ENCODE assay signal across 10 mouse cellular contexts in the genomic region with DNA sequence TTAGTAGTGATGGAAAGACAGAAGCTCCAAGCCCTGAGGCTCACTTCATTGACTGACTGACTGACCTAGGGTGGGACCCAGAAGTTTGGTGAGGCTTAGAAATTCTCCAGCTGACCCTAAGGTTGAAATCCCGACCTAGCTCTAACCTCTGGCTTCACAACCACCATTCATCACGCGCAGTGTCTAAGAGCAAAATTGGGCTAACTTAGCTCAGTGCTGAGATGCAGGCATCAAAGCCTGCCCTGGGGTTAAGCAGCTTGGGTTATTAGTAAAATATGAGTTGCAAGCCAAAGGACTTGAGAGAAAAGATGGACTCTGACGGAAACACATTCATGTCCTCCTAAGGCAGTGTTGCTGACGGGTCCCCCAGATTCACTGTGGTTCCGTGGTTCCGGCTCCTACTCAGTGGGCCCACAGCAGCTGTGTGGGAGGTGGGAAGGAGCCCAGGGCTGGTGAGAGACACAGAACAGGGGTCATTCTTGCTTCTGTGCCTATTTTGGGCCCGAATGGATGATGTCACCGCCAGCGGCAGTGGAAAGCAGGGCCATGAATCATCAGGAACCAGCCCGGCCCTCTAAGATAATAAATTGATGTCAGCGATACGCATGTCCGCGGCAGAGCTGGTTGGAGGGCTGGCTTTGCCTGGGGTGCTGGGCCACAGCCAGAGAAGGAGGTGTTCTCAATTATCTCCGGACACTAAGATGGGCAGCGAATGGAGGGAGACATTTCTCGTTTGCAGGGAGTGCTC.
DNase-seq lines count a peak whose midpoint lies in the region; ATAC-seq and TF ChIP-seq lines count a peak whose summit lies in the region.
"Had no signal": no experiment of that assay in that cellular context is flagged by ENCODE, and none has a peak within 500 bp of the region (broad histone marks: within the 10 kb centered on the region; RNA-seq: fewer than 3 reads in every experiment).

No protein-coding gene starts in this region.

- peak; percentile 34 to 57 for DNase-seq in cerebellum, adult 2 months
- no peak for DNase-seq in cerebellum, adult 9-11 months
- DNase-seq in gastrocnemius, adult 18-20 months (ENCODE audit: low spot score) = peak; percentile 76
- DNase-seq in lung, embryonic 14.5 days = peak; percentile 67
- DNase-seq in thymus, adult 18-20 months = no peak

- no peak for TF ChIP-seq CTCF in cerebellum, adult 2 months (IDR thresholded peaks at IDR 0.05; ENCODE audit: borderline replicate concordance, insufficient read depth, low read depth, low read length)
- TF ChIP-seq CTCF in lung, embryonic 14.5 days (IDR thresholded peaks at IDR 0.05; ENCODE audit: low read depth) = no peak

- no peak overlapping the region for H3K4me2 ChIP-seq in hindbrain, embryonic 12.5 days (replicated peaks)
- H3K4me2 ChIP-seq in lung, embryonic 14.5 days = peak overlapping the region; percentile 13; the same call in 1 of the 2 replicates
- 0 out of 2 replicates have a peak overlapping the region, but pooled peaks have one; percentile 10 for H3K4me2 ChIP-seq in stomach, embryonic 14.5 days (replicated peaks; ENCODE audit: low read depth, low read length)
- H3K4me2 ChIP-seq: embryonic facial prominence, embryonic 13.5 days had no signal

- H3K27ac ChIP-seq in cerebellum, adult 2 months (ENCODE audit: insufficient read depth, low read length) = no peak overlapping the region
- H3K27ac ChIP-seq in hindbrain, embryonic 12.5 days = peak overlapping the region; percentile 68
- peak overlapping the region; percentile 45; the same call in 1 of the 2 replicates for H3K27ac ChIP-seq in lung, embryonic 14.5 days (ENCODE audit: low read depth)
- peak overlapping the region; percentile 27; the same call in 1 of the 2 replicates for H3K27ac ChIP-seq in stomach, embryonic 14.5 days (ENCODE audit: low read length)
- H3K27ac ChIP-seq: embryonic facial prominence, embryonic 13.5 days; macrophage had no signal

- WGBS in cerebellum, adult 2 months = 56% methylated on average over 18 of the region's 18 CpGs
- 49% methylated on average over 18 of the region's 18 CpGs for WGBS in hindbrain, embryonic 12.5 days
- 38% methylated on average over 18 of the region's 18 CpGs for WGBS in lung, embryonic 14.5 days
- 37% methylated on average over 18 of the region's 18 CpGs for WGBS in stomach, embryonic 14.5 days

- no peaks in the 10 kb centered on the region for H3K27me3 ChIP-seq in cerebellum, adult 2 months (ENCODE audit: control insufficient read depth, insufficient read depth, low read length)
- no peaks in the 10 kb centered on the region for H3K27me3 ChIP-seq in hindbrain, embryonic 12.5 days
- H3K27me3 ChIP-seq in lung, embryonic 14.5 days (ENCODE audit: insufficient read depth, low read length) = no peaks in the 10 kb centered on the region
- no peaks in the 10 kb centered on the region for H3K27me3 ChIP-seq in stomach, embryonic 14.5 days (ENCODE audit: control insufficient read depth, insufficient read depth, low read length)
- H3K27me3 ChIP-seq: embryonic facial prominence, embryonic 13.5 days had no signal

- 0 out of 2 replicates have a peak, but pooled peaks cover 5% of the 10 kb centered on the region for H3K36me3 ChIP-seq in hindbrain, embryonic 12.5 days
- H3K36me3 ChIP-seq in lung, embryonic 14.5 days (ENCODE audit: insufficient read depth) = no peaks in the 10 kb centered on the region
- H3K36me3 ChIP-seq in stomach, embryonic 14.5 days (ENCODE audit: control insufficient read depth, insufficient read depth, low read length) = no peaks in the 10 kb centered on the region

- no peak overlapping the region for H3K4me3 ChIP-seq in cerebellum, adult 2 months (replicated peaks; ENCODE audit: insufficient read depth, low read depth, low read length)
- no peak overlapping the region for H3K4me3 ChIP-seq in hindbrain, embryonic 12.5 days
- H3K4me3 ChIP-seq in lung, embryonic 14.5 days (ENCODE audit: low read depth, low read length) = no peak overlapping the region
- H3K4me3 ChIP-seq in stomach, embryonic 14.5 days (ENCODE audit: low read depth, low read length) = no peak overlapping the region
- H3K4me3 ChIP-seq: embryonic facial prominence, embryonic 13.5 days had no signal

- H3K9ac ChIP-seq in hindbrain, embryonic 12.5 days = no peak overlapping the region
- no peak overlapping the region for H3K9ac ChIP-seq in lung, embryonic 14.5 days
- no peak overlapping the region for H3K9ac ChIP-seq in stomach, embryonic 14.5 days (replicated peaks; ENCODE audit: low read depth, low read length)
- H3K9ac ChIP-seq: embryonic facial prominence, embryonic 13.5 days had no signal

- no peaks in the 10 kb centered on the region for H3K9me3 ChIP-seq in hindbrain, embryonic 12.5 days (replicated peaks)
- H3K9me3 ChIP-seq in lung, embryonic 14.5 days (ENCODE audit: low read depth, low read length) = no peaks in the 10 kb centered on the region
- H3K9me3 ChIP-seq in stomach, embryonic 14.5 days (ENCODE audit: control insufficient read depth, low read depth, low read length) = no peaks in the 10 kb centered on the region
- H3K9me3 ChIP-seq: embryonic facial prominence, embryonic 13.5 days had no signal

- peak; percentile 23 for ATAC-seq in CD4-positive, CD25-positive, alpha-beta regulatory T cell, adult 4 months
- ATAC-seq in hindbrain, embryonic 12.5 days (ENCODE audit: low FRiP score) = no peak
- peak; percentile 67; the same call in 1 of the 2 replicates for ATAC-seq in lung, embryonic 14.5 days (ENCODE audit: insufficient read depth)
- ATAC-seq in stomach, embryonic 14.5 days (ENCODE audit: insufficient number of reproducible peaks, insufficient read depth, low FRiP score, low read depth) = no peak

- H3K4me1 ChIP-seq in cerebellum, adult 2 months (ENCODE audit: control insufficient read depth, insufficient read depth, low read length) = peaks cover 11% of the 10 kb centered on the region
- H3K4me1 ChIP-seq in hindbrain, embryonic 12.5 days = peaks cover 71% of the 10 kb centered on the region
- H3K4me1 ChIP-seq in lung, embryonic 14.5 days (ENCODE audit: insufficient read depth) = peaks cover 29% of the 10 kb centered on the region
- peaks cover 37% of the 10 kb centered on the region for H3K4me1 ChIP-seq in stomach, embryonic 14.5 days (ENCODE audit: control insufficient read depth, insufficient read depth, low read length)

- no peak for TF ChIP-seq POLR2A in cerebellum, adult 2 months (IDR thresholded peaks at IDR 0.05; ENCODE audit: borderline replicate concordance, insufficient read depth, low read length)

Comparison
In these comparisons a context has a peak if more than half of its experiments do, and no peak if none do; other contexts are left out.
1. DNase-seq: peak in cerebellum, adult 2 months (2 of 2), gastrocnemius, adult 18-20 months (single experiment) and lung, embryonic 14.5 days (single experiment); none in cerebellum, adult 9-11 months (single experiment) and thymus, adult 18-20 months (0 of 2).
2. ATAC-seq: peak in CD4-positive, CD25-positive, alpha-beta regulatory T cell, adult 4 months (single experiment) and lung, embryonic 14.5 days (single experiment); none in hindbrain, embryonic 12.5 days (single experiment) and stomach, embryonic 14.5 days (single experiment).